Comparison of ENCODE assay signal across 21 mouse cellular contexts in the genomic region with DNA sequence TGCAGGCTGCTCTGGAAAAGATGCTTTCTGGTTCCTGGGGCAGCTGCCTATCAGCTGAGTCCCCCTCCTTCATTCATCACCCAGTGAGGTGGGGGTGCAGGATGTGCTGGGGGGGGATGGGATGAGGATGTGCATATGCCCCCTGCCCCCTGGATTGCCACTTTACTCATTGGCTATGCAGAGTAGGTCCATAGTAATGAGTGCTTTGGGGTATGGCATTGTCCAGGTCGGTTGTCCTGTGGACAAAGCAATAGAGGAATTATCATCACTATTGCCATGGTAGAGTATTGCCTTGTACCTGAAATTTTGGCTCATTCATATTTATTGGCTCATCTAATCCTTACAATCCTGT.
DNase-seq lines count a peak whose midpoint lies in the region; ATAC-seq and TF ChIP-seq lines count a peak whose summit lies in the region.
"Had no signal": no experiment of that assay in that cellular context is flagged by ENCODE, and none has a peak within 500 bp of the region (broad histone marks: within the 10 kb centered on the region; RNA-seq: fewer than 3 reads in every experiment).

No protein-coding gene starts in this region.

- no peak overlapping the region for H3K4me3 ChIP-seq in neural tube, embryonic 12.5 days
- H3K4me3 ChIP-seq in neural tube, embryonic 15.5 days (replicated peaks) = no peak overlapping the region
- no peak overlapping the region for H3K4me3 ChIP-seq in forebrain, embryonic 15.5 days
- H3K4me3 ChIP-seq in hindbrain, postnatal 0 days (ENCODE audit: low read length) = no peak overlapping the region
- no peak overlapping the region for H3K4me3 ChIP-seq in midbrain, postnatal 0 days (ENCODE audit: low read depth, low read length)
- H3K4me3 ChIP-seq: embryonic facial prominence, embryonic 12.5 days; layer of hippocampus, adult 2 months; left cerebral cortex, adult 2 months; limb, embryonic 12.5 days; liver, embryonic 15.5 days; megakaryocyte, embryonic 14.5 days had no signal

- WGBS in neural tube, embryonic 12.5 days = 26% methylated on average over 1 of the region's 1 CpGs
- WGBS in neural tube, embryonic 15.5 days = 7% methylated on average over 1 of the region's 1 CpGs
- WGBS in forebrain, embryonic 15.5 days = 6% methylated on average over 1 of the region's 1 CpGs
- 18% methylated on average over 1 of the region's 1 CpGs for WGBS in hindbrain, postnatal 0 days
- 3% methylated on average over 1 of the region's 1 CpGs for WGBS in midbrain, postnatal 0 days

- TF ChIP-seq CTCF in hindbrain, postnatal 0 days (IDR thresholded peaks at IDR 0.05; ENCODE audit: low read depth) = no peak
- TF ChIP-seq CTCF in midbrain, postnatal 0 days (IDR thresholded peaks at IDR 0.05) = no peak

- H3K4me2 ChIP-seq in neural tube, embryonic 12.5 days (replicated peaks) = peak overlapping the region; percentile 21; the same call in 1 of the 2 replicates
- H3K4me2 ChIP-seq in neural tube, embryonic 15.5 days = no peak overlapping the region
- H3K4me2 ChIP-seq in forebrain, embryonic 15.5 days (replicated peaks) = no peak overlapping the region
- H3K4me2 ChIP-seq in hindbrain, postnatal 0 days (ENCODE audit: low read depth, low read length) = no peak overlapping the region
- no peak overlapping the region for H3K4me2 ChIP-seq in midbrain, postnatal 0 days (ENCODE audit: low read depth, low read length, poor library complexity, severe bottlenecking)
- H3K4me2 ChIP-seq: heart, embryonic 11.5 days; limb, embryonic 12.5 days; liver, embryonic 15.5 days had no signal

- H3K27ac ChIP-seq in neural tube, embryonic 12.5 days = no peak overlapping the region
- H3K27ac ChIP-seq in neural tube, embryonic 15.5 days (replicated peaks) = no peak overlapping the region
- H3K27ac ChIP-seq in forebrain, embryonic 15.5 days (replicated peaks) = peak overlapping the region; percentile 83
- no peak overlapping the region for H3K27ac ChIP-seq in hindbrain, postnatal 0 days
- peak overlapping the region; percentile 18; the same call in 1 of the 2 replicates for H3K27ac ChIP-seq in midbrain, postnatal 0 days (ENCODE audit: low read depth, low read length)
- H3K27ac ChIP-seq: kidney, postnatal 0 days; layer of hippocampus, adult 2 months; left cerebral cortex, adult 2 months; limb, embryonic 12.5 days; liver, embryonic 15.5 days had no signal

- H3K9ac ChIP-seq in neural tube, embryonic 12.5 days = no peak overlapping the region
- H3K9ac ChIP-seq in neural tube, embryonic 15.5 days (replicated peaks) = no peak overlapping the region
- no peak overlapping the region for H3K9ac ChIP-seq in forebrain, embryonic 15.5 days (replicated peaks)
- no peak overlapping the region for H3K9ac ChIP-seq in hindbrain, postnatal 0 days (replicated peaks; ENCODE audit: low read length)
- H3K9ac ChIP-seq in midbrain, postnatal 0 days (replicated peaks; ENCODE audit: low read length, poor library complexity, severe bottlenecking) = no peak overlapping the region
- H3K9ac ChIP-seq: embryonic facial prominence, embryonic 12.5 days; limb, embryonic 12.5 days; liver, embryonic 15.5 days had no signal

- no peaks in the 10 kb centered on the region for H3K9me3 ChIP-seq in neural tube, embryonic 12.5 days
- H3K9me3 ChIP-seq in neural tube, embryonic 15.5 days (replicated peaks) = no peaks in the 10 kb centered on the region
- no peaks in the 10 kb centered on the region for H3K9me3 ChIP-seq in forebrain, embryonic 15.5 days
- no peaks in the 10 kb centered on the region for H3K9me3 ChIP-seq in hindbrain, postnatal 0 days (ENCODE audit: low read length)
- H3K9me3 ChIP-seq in midbrain, postnatal 0 days (ENCODE audit: low read length) = no peaks in the 10 kb centered on the region
- H3K9me3 ChIP-seq: embryonic facial prominence, embryonic 12.5 days; limb, embryonic 12.5 days; liver, embryonic 15.5 days had no signal

- H3K4me1 ChIP-seq in neural tube, embryonic 12.5 days = peaks cover 15% of the 10 kb centered on the region
- H3K4me1 ChIP-seq in neural tube, embryonic 15.5 days = peaks cover 13% of the 10 kb centered on the region
- H3K4me1 ChIP-seq in forebrain, embryonic 15.5 days = peaks cover 28% of the 10 kb centered on the region
- H3K4me1 ChIP-seq in hindbrain, postnatal 0 days (ENCODE audit: insufficient read depth, low read length) = no peaks in the 10 kb centered on the region
- H3K4me1 ChIP-seq in midbrain, postnatal 0 days (ENCODE audit: insufficient read depth, low read length) = 0 out of 2 replicates have a peak, but pooled peaks cover 3% of the 10 kb centered on the region
- H3K4me1 ChIP-seq: liver, embryonic 15.5 days; megakaryocyte, embryonic 14.5 days had no signal

- intact Hi-C loops in heart, postnatal 10 days (cut with DNase I) = no loop called here

- no peak for DNase-seq in hindbrain, postnatal 0 days (ENCODE audit: low spot score)
- no peak for DNase-seq in midbrain, postnatal 0 days (ENCODE audit: low spot score)
- no peak for DNase-seq in thymus, postnatal 4 days
- DNase-seq in spleen, adult 18-20 months = no peak
- DNase-seq in heart, postnatal 10 days = no peak
- DNase-seq: adrenal gland, postnatal 14 days; cerebellum, adult 11-12 months; cerebellum, postnatal 36 days; heart, postnatal 36 days had no signal

- H3K36me3 ChIP-seq in neural tube, embryonic 12.5 days = no peaks in the 10 kb centered on the region
- H3K36me3 ChIP-seq in neural tube, embryonic 15.5 days = no peaks in the 10 kb centered on the region
- no peaks in the 10 kb centered on the region for H3K36me3 ChIP-seq in forebrain, embryonic 15.5 days
- H3K36me3 ChIP-seq in hindbrain, postnatal 0 days (ENCODE audit: insufficient read depth, low read length) = no peaks in the 10 kb centered on the region
- H3K36me3 ChIP-seq in midbrain, postnatal 0 days (ENCODE audit: insufficient read depth, low read length) = no peaks in the 10 kb centered on the region
- H3K36me3 ChIP-seq: embryonic facial prominence, embryonic 12.5 days; limb, embryonic 12.5 days; liver, embryonic 15.5 days had no signal

- ATAC-seq in neural tube, embryonic 12.5 days (ENCODE audit: low FRiP score, low read depth) = no peak
- no peak for ATAC-seq in neural tube, embryonic 15.5 days (ENCODE audit: low FRiP score)
- no peak for ATAC-seq in forebrain, embryonic 15.5 days (replicated peaks)
- ATAC-seq in hindbrain, postnatal 0 days = peak; percentile 65; the same call in 1 of the 2 replicates
- ATAC-seq in midbrain, postnatal 0 days (ENCODE audit: low FRiP score) = no peak
- ATAC-seq: intestine, embryonic 16.5 days had no signal

- no peaks in the 10 kb centered on the region for H3K27me3 ChIP-seq in neural tube, embryonic 12.5 days (replicated peaks)
- H3K27me3 ChIP-seq in neural tube, embryonic 15.5 days (replicated peaks) = no peaks in the 10 kb centered on the region
- H3K27me3 ChIP-seq in forebrain, embryonic 15.5 days = no peaks in the 10 kb centered on the region
- no peaks in the 10 kb centered on the region for H3K27me3 ChIP-seq in hindbrain, postnatal 0 days (ENCODE audit: insufficient read depth, low read length)
- no peaks in the 10 kb centered on the region for H3K27me3 ChIP-seq in midbrain, postnatal 0 days (ENCODE audit: insufficient read depth, low read length)
- H3K27me3 ChIP-seq: embryonic facial prominence, embryonic 12.5 days; limb, embryonic 12.5 days; liver, embryonic 15.5 days; megakaryocyte, embryonic 14.5 days had no signal

Comparison
In these comparisons a context has a peak if more than half of its experiments do, and no peak if none do; other contexts are left out.
1. H3K27ac ChIP-seq: peak in forebrain, embryonic 15.5 days (single experiment) and midbrain, postnatal 0 days (single experiment); none in neural tube, embryonic 12.5 days (single experiment), neural tube, embryonic 15.5 days (single experiment) and hindbrain, postnatal 0 days (single experiment).